Mouse (Mus musculus): ENCODE measurements around the gene Gcn1l1. TPM values are rescaled to one million over a fixed set of nuclear protein-coding genes. Genes with fewer than 3 reads are reported as not detected.

The Gcn1l1 gene
- polyA plus RNA-seq, 1 experiment: 42.2 TPM

- 10% methylated on average over 21 of the region's 21 CpGs for WGBS
- H3K27ac ChIP-seq (ENCODE audit: insufficient read depth, low read depth, low read length): peak overlapping the region; percentile 93
- TF ChIP-seq POLR2A (IDR thresholded peaks at IDR 0.05; ENCODE audit: low read depth, low read length): no peak
- no peak; the same call in 1 of the 2 replicates for TF ChIP-seq CTCF (conservative IDR thresholded peaks at IDR 0.05; ENCODE audit: insufficient read depth, insufficient read length, low read depth, low read length)
- peak overlapping the region; percentile 11; the same call in 1 of the 2 replicates for H3K4me3 ChIP-seq (ENCODE audit: insufficient read depth, low read depth, low read length)
- H3K36me3 ChIP-seq (ENCODE audit: control insufficient read depth, insufficient read depth, low read length): no peaks in the 10 kb centered on the region
- peak; percentile 87 for DNase-seq
- peaks cover 68% of the 10 kb centered on the region for H3K4me1 ChIP-seq (ENCODE audit: control insufficient read depth, insufficient read depth, low read length)
- no peaks in the 10 kb centered on the region for H3K27me3 ChIP-seq (replicated peaks; ENCODE audit: control insufficient read depth, insufficient read depth, low read length)
Measured at GRCm38 (mm10) chr5:115521553-115522461, 43.2 kb upstream of the Gcn1l1 start.

- no peak overlapping the region for H3K4me3 ChIP-seq (ENCODE audit: insufficient read depth, low read depth, low read length)
- WGBS: 55% methylated on average over 4 of the region's 4 CpGs
- no peaks in the 10 kb centered on the region for H3K27me3 ChIP-seq (replicated peaks; ENCODE audit: control insufficient read depth, insufficient read depth, low read length)
- no peaks in the 10 kb centered on the region for H3K36me3 ChIP-seq (ENCODE audit: control insufficient read depth, insufficient read depth, low read length)
- peaks cover 69% of the 10 kb centered on the region for H3K4me1 ChIP-seq (ENCODE audit: control insufficient read depth, insufficient read depth, low read length)
- peak overlapping the region; percentile 77 for H3K27ac ChIP-seq (ENCODE audit: insufficient read depth, low read depth, low read length)
- no peak for DNase-seq
- no peak for TF ChIP-seq CTCF (conservative IDR thresholded peaks at IDR 0.05; ENCODE audit: insufficient read depth, insufficient read length, low read depth, low read length)
- TF ChIP-seq POLR2A (IDR thresholded peaks at IDR 0.05; ENCODE audit: low read depth, low read length): no peak
Measured at GRCm38 (mm10) chr5:115522531-115522930, 42.5 kb upstream of the Gcn1l1 start.

- peak overlapping the region; percentile 77 for H3K27ac ChIP-seq (ENCODE audit: insufficient read depth, low read depth, low read length)
- peaks cover 69% of the 10 kb centered on the region for H3K4me1 ChIP-seq (ENCODE audit: control insufficient read depth, insufficient read depth, low read length)
- H3K27me3 ChIP-seq (replicated peaks; ENCODE audit: control insufficient read depth, insufficient read depth, low read length): no peaks in the 10 kb centered on the region
- no peaks in the 10 kb centered on the region for H3K36me3 ChIP-seq (ENCODE audit: control insufficient read depth, insufficient read depth, low read length)
- TF ChIP-seq POLR2A (IDR thresholded peaks at IDR 0.05; ENCODE audit: low read depth, low read length) (no peak), CTCF (conservative IDR thresholded peaks at IDR 0.05; ENCODE audit: insufficient read depth, insufficient read length, low read depth, low read length) (no peak)
- peak; percentile 82 for DNase-seq
- no peak overlapping the region for H3K4me3 ChIP-seq (ENCODE audit: insufficient read depth, low read depth, low read length)
- 42% methylated on average over 15 of the region's 15 CpGs for whole genome bisulfite sequencing
Measured at GRCm38 (mm10) chr5:115522981-115523499, 42.0 kb upstream of the Gcn1l1 start.

- 16% methylated on average over 15 of the region's 15 CpGs for WGBS
- no peak; the same call in 1 of the 2 replicates for TF ChIP-seq CTCF (conservative IDR thresholded peaks at IDR 0.05; ENCODE audit: insufficient read depth, insufficient read length, low read depth, low read length)
- no peak for TF ChIP-seq POLR2A (IDR thresholded peaks at IDR 0.05; ENCODE audit: low read depth, low read length)
- DNase-seq: peak; percentile 78
- Histone ChIP-seq H3K27me3 (replicated peaks; ENCODE audit: control insufficient read depth, insufficient read depth, low read length) (no peaks in the 10 kb centered on the region), H3K4me3 (ENCODE audit: insufficient read depth, low read depth, low read length) (no peak overlapping the region), H3K36me3 (ENCODE audit: control insufficient read depth, insufficient read depth, low read length) (no peaks in the 10 kb centered on the region), H3K4me1 (ENCODE audit: control insufficient read depth, insufficient read depth, low read length) (peaks cover 68% of the 10 kb centered on the region), H3K27ac (ENCODE audit: insufficient read depth, low read depth, low read length) (peak overlapping the region; percentile 75)
Measured at GRCm38 (mm10) chr5:115523971-115524370, 41.1 kb upstream of the Gcn1l1 start.

GRCm38 (mm10) chr5:115524471-115524870, 40.6 kb upstream of the Gcn1l1 start:
- WGBS: 41% methylated on average over 12 of the region's 12 CpGs
- no peak for DNase-seq
- H3K27me3 ChIP-seq (replicated peaks; ENCODE audit: control insufficient read depth, insufficient read depth, low read length): no peaks in the 10 kb centered on the region
- H3K4me1 ChIP-seq (ENCODE audit: control insufficient read depth, insufficient read depth, low read length): peaks cover 68% of the 10 kb centered on the region
- H3K27ac ChIP-seq (ENCODE audit: insufficient read depth, low read depth, low read length): peak overlapping the region; percentile 75
- H3K4me3 ChIP-seq (ENCODE audit: insufficient read depth, low read depth, low read length): no peak overlapping the region
- TF ChIP-seq POLR2A (IDR thresholded peaks at IDR 0.05; ENCODE audit: low read depth, low read length): no peak
- no peak for TF ChIP-seq CTCF (conservative IDR thresholded peaks at IDR 0.05; ENCODE audit: insufficient read depth, insufficient read length, low read depth, low read length)
- no peaks in the 10 kb centered on the region for H3K36me3 ChIP-seq (ENCODE audit: control insufficient read depth, insufficient read depth, low read length)

GRCm38 (mm10) chr5:115525416-115525815, 39.6 kb upstream of the Gcn1l1 start:
- Histone ChIP-seq H3K27me3 (replicated peaks; ENCODE audit: control insufficient read depth, insufficient read depth, low read length) (no peaks in the 10 kb centered on the region), H3K4me3 (ENCODE audit: insufficient read depth, low read depth, low read length) (no peak overlapping the region), H3K4me1 (ENCODE audit: control insufficient read depth, insufficient read depth, low read length) (peaks cover 69% of the 10 kb centered on the region), H3K36me3 (ENCODE audit: control insufficient read depth, insufficient read depth, low read length) (no peaks in the 10 kb centered on the region), H3K27ac (ENCODE audit: insufficient read depth, low read depth, low read length) (0 out of 2 replicates have a peak overlapping the region, but pooled peaks have one; percentile 20)
- TF ChIP-seq CTCF (conservative IDR thresholded peaks at IDR 0.05; ENCODE audit: insufficient read depth, insufficient read length, low read depth, low read length) (no peak), POLR2A (IDR thresholded peaks at IDR 0.05; ENCODE audit: low read depth, low read length) (no peak)
- DNase-seq: no peak
- 39% methylated on average over 4 of the region's 4 CpGs for WGBS

- Histone ChIP-seq H3K36me3 (ENCODE audit: control insufficient read depth, insufficient read depth, low read length) (no peaks in the 10 kb centered on the region), H3K4me3 (ENCODE audit: insufficient read depth, low read depth, low read length) (no peak overlapping the region), H3K27me3 (replicated peaks; ENCODE audit: control insufficient read depth, insufficient read depth, low read length) (no peaks in the 10 kb centered on the region), H3K4me1 (ENCODE audit: control insufficient read depth, insufficient read depth, low read length) (peaks cover 70% of the 10 kb centered on the region), H3K27ac (ENCODE audit: insufficient read depth, low read depth, low read length) (no peak overlapping the region)
- no peak for DNase-seq
- TF ChIP-seq CTCF (conservative IDR thresholded peaks at IDR 0.05; ENCODE audit: insufficient read depth, insufficient read length, low read depth, low read length) (no peak), POLR2A (IDR thresholded peaks at IDR 0.05; ENCODE audit: low read depth, low read length) (no peak)
- 30% methylated on average over 9 of the region's 9 CpGs for WGBS
Measured at GRCm38 (mm10) chr5:115525943-115526342, 39.1 kb upstream of the Gcn1l1 start.
